Mouse (Mus musculus) limb, embryonic 12.5 days (tissue): ENCODE data around the gene Cabp4. TPM values are rescaled to one million over a fixed set of nuclear protein-coding genes. Genes with fewer than 3 reads are reported as not detected.
A peak's percentile ranks its signal among the peaks of the same experiment; 100 is the strongest.

Experiments
- ATAC-seq: fragments of 200-750 bp; cut with Nextera tagmentation; 2 replicates; pipeline ENCODE4 v1.8.0; 2017; ENCODE audit warnings: low read depth, moderate TSS enrichment; ENCODE audit not compliant: insufficient number of reproducible peaks, insufficient read depth, low FRiP score, low TSS enrichment
- H3K27ac ChIP-seq: fragments of 300-500 bp; sonication (generic); 2 replicates; pipeline ENCODE4 v1.5.1; 2016; ENCODE audit warnings: mild to moderate bottlenecking, moderate library complexity
- H3K27me3 ChIP-seq: fragments of 300-500 bp; sonication (generic); 2 replicates; pipeline ENCODE4 v1.6.1; 2016; ENCODE audit warnings: mild to moderate bottlenecking, moderate library complexity
- H3K36me3 ChIP-seq: fragments of 300-500 bp; sonication (generic); 2 replicates; pipeline ENCODE4 v1.6.1; 2016; ENCODE audit warnings: mild to moderate bottlenecking, moderate library complexity
- H3K4me1 ChIP-seq: fragments of 300-500 bp; sonication (generic); replicated peaks from 2 replicates; pipeline ENCODE4 v1.6.1; 2016
- H3K4me2 ChIP-seq: fragments of 300-500 bp; sonication (generic); 2 replicates; pipeline ENCODE4 v1.6.1; 2016; ENCODE audit warnings: mild to moderate bottlenecking, moderate library complexity
- H3K4me3 ChIP-seq: fragments of 300-500 bp; sonication (generic); replicated peaks from 2 replicates; pipeline ENCODE4 v1.5.1; 2016; ENCODE audit warnings: mild to moderate bottlenecking
- H3K9ac ChIP-seq: fragments of 300-500 bp; sonication (generic); replicated peaks from 2 replicates; pipeline ENCODE4 v1.6.1; 2016; ENCODE audit warnings: mild to moderate bottlenecking, moderate library complexity
- H3K9me3 ChIP-seq: fragments of 300-500 bp; sonication (generic); 2 replicates; pipeline ENCODE4 v1.6.1; 2016; ENCODE audit warnings: mild to moderate bottlenecking, moderate library complexity
- WGBS: fragments of 180-500 bp; shearing (Covaris S2); methylation state at CpG from one replicate; pipeline ENCODE4 v1.1.7; 2016; 5-methylcytosine and 5-hydroxymethylcytosine counted together
- polyA plus RNA-seq: library from polyadenylated mRNA; unstranded; fragments of >200 nt; fragmentation: Nextera tagmentation; extraction: Ambion mirVana; gene quantifications from 2 replicates; pipeline ENCODE4 v1.2.1, GENCODE M21; 2016

The Cabp4 gene
- polyA plus RNA-seq, 1 experiment from 2014 or later = 0.14 TPM

DNA sequence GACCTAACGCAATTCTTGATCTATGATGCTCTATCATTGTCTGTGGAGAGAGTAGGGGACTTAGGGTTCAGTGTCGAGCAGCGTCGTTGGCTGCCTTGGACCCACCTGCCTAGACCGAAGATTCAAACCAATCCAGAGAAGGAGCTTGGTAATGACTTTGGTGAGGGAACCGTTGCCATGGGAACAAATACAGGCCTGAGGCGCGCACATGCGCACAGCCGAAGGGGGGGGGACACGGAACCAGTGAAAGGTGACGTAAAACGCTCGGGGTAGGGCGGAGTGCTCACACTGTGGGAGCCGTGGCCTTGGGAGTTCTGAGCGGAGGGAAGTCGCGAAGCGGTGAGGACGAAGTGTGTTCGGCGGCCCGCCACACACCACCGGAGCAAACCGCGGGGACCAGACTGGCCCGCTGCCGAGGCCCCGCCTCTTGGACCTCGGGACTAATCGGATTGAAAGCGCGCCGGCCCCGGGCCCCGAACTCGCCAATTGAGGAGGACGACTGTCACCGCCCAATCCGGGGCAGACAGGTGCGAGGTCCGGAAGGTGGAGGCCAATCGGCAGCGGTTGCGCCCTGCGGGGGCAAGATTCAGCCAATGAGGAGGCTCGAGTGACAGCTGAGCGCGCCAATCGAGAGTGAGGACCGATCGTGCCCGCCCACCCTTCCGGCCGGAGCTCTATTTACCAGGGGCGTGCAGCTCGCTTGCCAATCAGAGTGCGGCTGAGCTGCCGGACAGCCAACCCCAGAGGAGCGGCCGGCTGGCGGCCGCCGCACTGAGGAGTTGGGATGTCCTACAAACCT, 47.0 kb downstream of the Cabp4 start, which contains the start of gene Cdk2ap2:
TSS of gene Cdk2ap2 (plus strand) at position 541 of the 799 bp plus-strand sequence.
- peak within 1 kb of the TSS; percentile 57 for H3K9ac ChIP-seq
- peak; percentile 92 for ATAC-seq
- peak within 1 kb of the TSS; percentile 61 for H3K4me3 ChIP-seq
- H3K4me1 ChIP-seq = peaks cover 49% of the 10 kb centered on the region
- H3K36me3 ChIP-seq = no peaks in the 10 kb centered on the region
- peak within 1 kb of the TSS; percentile 76 for H3K4me2 ChIP-seq
- H3K27ac ChIP-seq = peak within 1 kb of the TSS; percentile 76
- H3K9me3 ChIP-seq = no peaks in the 10 kb centered on the region
- WGBS = under 1% methylated on average over 65 of the region's 65 CpGs
- H3K27me3 ChIP-seq = peaks cover 30% of the 10 kb centered on the region

DNA sequence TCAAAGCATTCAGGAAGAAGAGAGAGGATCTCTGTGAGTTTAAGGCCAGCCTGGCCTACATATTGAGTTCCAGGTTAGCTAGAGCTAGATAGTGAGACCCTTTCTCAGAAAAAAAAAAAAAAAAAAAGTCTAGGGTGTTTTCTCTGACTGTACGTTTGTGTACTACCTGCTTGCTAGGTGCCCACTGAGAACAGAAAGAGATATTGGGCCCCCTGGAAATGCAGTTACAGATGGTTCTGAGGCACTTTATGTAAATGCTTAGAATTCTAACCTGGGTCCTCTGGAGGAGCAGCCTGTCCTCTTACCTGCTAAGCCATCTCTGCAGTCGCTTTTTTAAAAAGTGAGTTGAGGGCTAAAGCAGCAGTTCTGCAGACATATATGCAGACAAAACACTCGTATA, 48.0 kb downstream of the Cabp4 start:
- Histone ChIP-seq H3K4me1 (peaks cover 40% of the 10 kb centered on the region), H3K9me3 (no peaks in the 10 kb centered on the region), H3K4me3 (no peak overlapping the region), H3K36me3 (no peaks in the 10 kb centered on the region), H3K4me2 (no peak overlapping the region), H3K27me3 (peaks cover 19% of the 10 kb centered on the region), H3K27ac (no peak overlapping the region), H3K9ac (no peak overlapping the region)
- WGBS = 61% methylated on average over 3 of the region's 3 CpGs
- no peak for ATAC-seq

DNA sequence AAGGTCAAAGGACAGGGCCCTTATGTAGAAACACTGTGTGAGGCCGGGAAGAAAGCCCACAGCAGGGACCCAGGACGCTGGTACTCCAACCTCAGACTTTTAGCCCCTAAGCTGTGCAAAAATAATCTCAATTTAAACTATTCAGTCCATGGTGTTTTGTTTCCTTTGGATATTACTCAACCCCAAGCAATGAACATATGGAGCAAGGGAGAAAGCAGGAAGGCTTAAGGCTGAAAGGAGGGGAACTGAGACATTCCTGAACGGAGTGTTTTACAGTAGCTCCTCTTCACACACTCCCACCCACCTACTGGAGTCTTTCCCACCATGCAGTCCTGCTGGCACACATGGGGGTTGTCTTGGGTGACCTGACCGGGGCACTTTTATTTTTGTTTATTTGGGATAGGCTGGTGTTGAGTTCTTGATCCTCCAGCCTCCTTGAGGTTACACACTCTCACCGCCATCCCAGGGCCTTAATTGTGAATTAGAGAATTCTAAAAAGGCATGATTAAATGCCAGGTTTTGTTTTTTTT, 49.0 kb downstream of the Cabp4 start:
- Histone ChIP-seq H3K4me1 (peaks cover 30% of the 10 kb centered on the region), H3K4me3 (no peak overlapping the region), H3K9me3 (no peaks in the 10 kb centered on the region), H3K36me3 (no peaks in the 10 kb centered on the region), H3K4me2 (no peak overlapping the region), H3K27ac (no peak overlapping the region), H3K9ac (no peak overlapping the region), H3K27me3 (peaks cover 10% of the 10 kb centered on the region)
- no peak for ATAC-seq
- 72% methylated on average over 5 of the region's 5 CpGs for WGBS

DNA sequence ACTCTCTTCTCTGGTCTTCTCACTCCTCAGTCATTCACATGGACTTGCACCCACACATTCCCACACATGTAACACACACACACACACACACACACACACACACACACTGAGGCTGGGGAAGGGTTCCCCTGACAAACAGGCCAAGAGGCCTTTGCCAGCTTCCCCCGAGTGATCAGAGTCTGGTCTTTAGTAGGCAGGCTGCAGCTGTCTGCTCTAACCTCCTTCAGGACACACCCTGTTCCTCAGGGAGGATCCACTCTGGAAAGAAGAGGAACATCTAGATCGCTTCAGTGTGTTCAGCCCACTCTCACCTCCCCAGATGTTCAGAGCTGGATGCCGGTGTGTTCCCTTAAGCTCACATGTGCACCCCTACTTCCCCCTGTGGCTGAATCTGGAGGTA, 49.5 kb downstream of the Cabp4 start:
- Histone ChIP-seq H3K27ac (no peak overlapping the region), H3K4me2 (no peak overlapping the region), H3K9ac (no peak overlapping the region), H3K4me1 (peaks cover 25% of the 10 kb centered on the region), H3K4me3 (no peak overlapping the region), H3K9me3 (no peaks in the 10 kb centered on the region), H3K27me3 (peaks cover 7% of the 10 kb centered on the region), H3K36me3 (no peaks in the 10 kb centered on the region)
- WGBS = 81% methylated on average over 3 of the region's 3 CpGs
- no peak for ATAC-seq

DNA sequence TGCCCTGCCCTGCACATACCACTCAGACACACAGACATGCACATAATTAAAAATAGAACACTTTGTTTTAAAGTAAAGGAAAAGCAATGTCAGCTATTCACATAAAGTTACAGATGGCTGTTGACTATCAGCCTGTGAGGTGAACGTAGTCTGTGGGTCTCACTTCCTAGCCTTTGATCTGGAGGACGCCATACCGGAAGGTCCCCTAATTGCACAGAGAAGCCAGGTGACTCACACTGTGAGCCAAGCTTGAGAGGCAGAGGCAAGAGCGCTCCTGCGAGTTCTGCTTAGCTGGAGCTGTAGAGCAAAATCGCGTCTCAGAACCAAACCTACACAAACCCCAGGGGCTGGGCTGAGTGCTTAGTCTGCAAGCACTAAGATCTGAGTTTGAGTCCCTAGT, 50.1 kb downstream of the Cabp4 start:
- H3K4me2 ChIP-seq = no peak overlapping the region
- H3K4me3 ChIP-seq = no peak overlapping the region
- H3K4me1 ChIP-seq = peaks cover 19% of the 10 kb centered on the region
- H3K9me3 ChIP-seq = no peaks in the 10 kb centered on the region
- H3K9ac ChIP-seq = no peak overlapping the region
- no peak overlapping the region for H3K27ac ChIP-seq
- WGBS = 48% methylated on average over 7 of the region's 7 CpGs
- peaks cover 6% of the 10 kb centered on the region; the same call in 1 of the 2 replicates for H3K27me3 ChIP-seq
- ATAC-seq = no peak
- no peaks in the 10 kb centered on the region for H3K36me3 ChIP-seq

DNA sequence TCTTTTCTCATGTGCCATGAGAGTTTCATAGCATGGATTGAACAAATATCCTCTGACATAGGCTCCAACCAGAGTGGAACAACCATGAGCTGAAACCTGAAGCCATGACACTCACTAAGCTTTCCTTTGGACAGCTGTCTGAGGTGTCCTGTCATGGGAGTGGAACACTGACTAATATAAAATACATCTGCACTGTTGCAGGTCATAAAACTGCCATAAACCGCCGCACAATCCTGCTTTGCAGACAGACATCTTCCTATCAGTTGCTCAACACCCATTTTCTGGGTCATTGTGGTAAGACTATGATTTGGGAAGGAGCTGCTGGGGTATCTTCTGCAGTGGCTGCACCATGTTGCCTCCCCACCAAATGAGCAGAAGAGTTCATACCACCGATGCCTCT, 51.1 kb downstream of the Cabp4 start:
- Histone ChIP-seq H3K27ac (no peak overlapping the region), H3K4me1 (peaks cover 12% of the 10 kb centered on the region), H3K27me3 (peaks cover 6% of the 10 kb centered on the region; the same call in 1 of the 2 replicates), H3K4me2 (no peak overlapping the region), H3K9me3 (no peaks in the 10 kb centered on the region), H3K4me3 (no peak overlapping the region), H3K36me3 (no peaks in the 10 kb centered on the region), H3K9ac (no peak overlapping the region)
- 69% methylated on average over 3 of the region's 3 CpGs for WGBS
- ATAC-seq = no peak

DNA sequence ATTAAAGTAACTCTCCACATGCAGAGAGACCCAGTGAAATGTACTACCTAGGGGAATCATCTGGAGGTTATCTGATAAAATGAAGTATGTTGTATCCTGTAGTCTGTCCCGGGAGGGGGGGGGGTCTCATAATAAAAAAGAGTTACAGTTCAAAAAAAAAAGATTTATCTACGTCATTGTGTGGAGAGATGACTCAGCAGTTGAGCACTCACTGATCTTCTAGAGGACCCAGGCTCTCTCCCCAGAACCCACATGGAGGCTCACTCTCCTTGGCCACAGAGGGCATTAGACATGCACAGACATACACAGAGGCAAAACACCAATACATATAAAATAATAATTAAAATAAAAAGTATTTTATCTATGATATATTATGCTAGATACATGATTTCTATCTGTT, 52.5 kb downstream of the Cabp4 start:
- Histone ChIP-seq H3K4me1 (peaks cover 5% of the 10 kb centered on the region), H3K9ac (no peak overlapping the region), H3K36me3 (no peaks in the 10 kb centered on the region), H3K9me3 (no peaks in the 10 kb centered on the region), H3K4me2 (no peak overlapping the region), H3K4me3 (no peak overlapping the region), H3K27ac (no peak overlapping the region), H3K27me3 (peaks cover 6% of the 10 kb centered on the region; the same call in 1 of the 2 replicates)
- no peak for ATAC-seq
- 56% methylated on average over 2 of the region's 2 CpGs for WGBS

DNA sequence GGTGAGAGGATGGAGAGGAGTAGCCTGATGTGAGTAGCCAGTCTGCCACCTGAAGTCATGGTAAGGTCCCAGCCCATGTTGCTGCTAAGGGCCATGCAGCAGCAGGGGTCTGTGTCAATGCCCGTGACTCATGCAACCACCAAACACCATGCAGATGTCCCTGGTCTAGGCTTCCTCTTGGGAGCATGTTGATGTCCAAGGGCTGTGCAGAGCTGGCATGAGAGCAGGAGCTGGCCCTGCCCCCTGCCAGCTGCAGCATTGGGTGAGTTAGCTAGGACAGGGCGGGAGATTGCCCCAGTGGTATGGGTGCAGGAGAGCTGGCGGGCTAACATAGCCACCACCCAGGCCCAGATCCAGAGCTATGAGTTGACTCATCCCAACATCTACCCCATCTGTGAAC, 53.4 kb downstream of the Cabp4 start:
- H3K4me2 ChIP-seq = no peak overlapping the region
- H3K4me1 ChIP-seq = no peaks in the 10 kb centered on the region
- WGBS = 80% methylated on average over 3 of the region's 3 CpGs
- no peaks in the 10 kb centered on the region for H3K36me3 ChIP-seq
- H3K27me3 ChIP-seq = peaks cover 11% of the 10 kb centered on the region; the same call in 1 of the 2 replicates
- H3K9me3 ChIP-seq = no peaks in the 10 kb centered on the region
- no peak for ATAC-seq
- H3K27ac ChIP-seq = no peak overlapping the region
- no peak overlapping the region for H3K4me3 ChIP-seq
- H3K9ac ChIP-seq = no peak overlapping the region

DNA sequence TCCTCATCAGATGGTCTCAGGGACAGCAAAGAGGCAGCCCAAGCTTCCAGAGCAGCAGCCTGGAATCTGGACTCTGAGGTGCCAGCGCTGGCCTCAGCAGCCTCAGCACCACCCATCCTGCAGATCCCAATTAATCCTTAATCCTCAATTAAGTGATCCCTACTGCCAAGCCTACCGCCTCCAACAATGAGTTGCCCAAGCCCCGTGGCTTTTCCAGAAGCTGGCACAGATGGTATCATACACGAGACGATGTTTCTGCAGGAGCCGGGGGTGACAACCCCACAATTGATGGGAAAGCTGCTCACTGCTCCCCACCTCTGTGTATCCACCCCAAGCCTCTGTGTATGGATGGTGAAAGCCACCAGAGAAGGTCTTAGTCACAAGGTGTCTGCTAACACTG, 54.7 kb downstream of the Cabp4 start:
- Histone ChIP-seq H3K4me1 (0 out of 2 replicates have a peak, but pooled peaks cover 1% of the 10 kb centered on the region), H3K4me2 (no peak overlapping the region), H3K27ac (no peak overlapping the region), H3K27me3 (peaks cover 15% of the 10 kb centered on the region), H3K9me3 (no peaks in the 10 kb centered on the region), H3K36me3 (no peaks in the 10 kb centered on the region), H3K9ac (no peak overlapping the region), H3K4me3 (no peak overlapping the region)
- no peak for ATAC-seq
- WGBS = 74% methylated on average over 6 of the region's 6 CpGs

DNA sequence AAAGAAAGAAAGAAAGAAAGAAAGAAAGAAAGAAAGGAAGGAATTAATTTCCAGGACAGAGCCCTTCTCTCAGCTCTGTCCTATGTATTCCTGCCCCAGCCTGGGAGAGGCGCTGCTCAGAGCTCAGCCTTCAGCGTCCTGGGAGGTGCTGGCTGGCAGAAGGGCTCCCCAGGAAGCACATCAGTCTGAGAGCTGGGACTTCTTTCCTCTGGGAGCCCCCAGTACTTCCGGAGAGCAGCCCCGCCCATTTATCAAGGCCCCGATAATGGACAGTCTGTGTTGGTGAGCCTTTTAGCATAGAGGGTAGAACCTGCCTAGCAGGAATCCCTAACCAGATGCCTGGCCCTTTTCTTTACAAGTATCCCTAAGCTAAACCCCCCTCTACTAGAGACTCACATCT, 55.7 kb downstream of the Cabp4 start:
- Histone ChIP-seq H3K9me3 (no peaks in the 10 kb centered on the region), H3K4me3 (no peak overlapping the region), H3K36me3 (no peaks in the 10 kb centered on the region), H3K4me2 (no peak overlapping the region), H3K27ac (no peak overlapping the region), H3K27me3 (peaks cover 17% of the 10 kb centered on the region), H3K9ac (no peak overlapping the region), H3K4me1 (0 out of 2 replicates have a peak, but pooled peaks cover 7% of the 10 kb centered on the region)
- 39% methylated on average over 5 of the region's 5 CpGs for WGBS
- ATAC-seq = no peak

DNA sequence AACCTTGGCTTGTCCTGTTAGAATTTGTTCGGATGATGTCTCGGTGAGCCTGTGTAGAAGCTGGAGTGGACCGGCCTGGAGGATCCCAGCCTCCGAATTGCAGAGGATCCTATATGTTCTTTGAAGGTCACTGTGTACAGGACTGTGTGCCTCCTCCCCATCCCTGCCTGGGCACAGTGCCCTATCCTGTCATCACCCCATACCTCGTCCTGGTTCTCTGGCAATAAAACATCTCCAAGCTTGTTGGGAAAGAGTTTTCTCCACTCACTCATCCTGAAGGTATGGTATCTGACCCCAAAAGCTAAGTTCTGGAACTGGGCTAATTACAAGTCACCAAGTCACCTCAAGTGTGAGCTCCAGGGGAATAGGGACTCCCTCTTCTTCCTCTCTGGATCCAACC, 56.7 kb downstream of the Cabp4 start:
- no peak for ATAC-seq
- H3K27ac ChIP-seq = no peak overlapping the region
- no peak overlapping the region for H3K4me2 ChIP-seq
- H3K4me3 ChIP-seq = no peak overlapping the region
- no peak overlapping the region for H3K9ac ChIP-seq
- H3K27me3 ChIP-seq = peaks cover 22% of the 10 kb centered on the region
- 89% methylated on average over 5 of the region's 5 CpGs for WGBS
- 0 out of 2 replicates have a peak, but pooled peaks cover 7% of the 10 kb centered on the region for H3K4me1 ChIP-seq
- H3K9me3 ChIP-seq = no peaks in the 10 kb centered on the region
- no peaks in the 10 kb centered on the region for H3K36me3 ChIP-seq
